Mouse (Mus musculus) olfactory bulb, adult 2 months (tissue): ENCODE data around the gene Kcnh1. TPM values are rescaled to one million over a fixed set of nuclear protein-coding genes. Genes with fewer than 3 reads are reported as not detected.

ENCODE experiments used
- H3K27ac ChIP-seq: fragments of 200-500 bp; 2 replicates; pipeline ENCODE4 v1.5.1; 2012; ENCODE audit warnings: low read depth, low read length; ENCODE audit not compliant: insufficient read depth
- H3K4me1 ChIP-seq: fragments of 200-500 bp; 2 replicates; pipeline ENCODE4 v1.6.1; 2012; ENCODE audit warnings: low read length; ENCODE audit not compliant: control insufficient read depth, insufficient read depth
- H3K4me3 ChIP-seq: fragments of 200-500 bp; 2 replicates; pipeline ENCODE4 v1.5.1; 2012; ENCODE audit warnings: mild to moderate bottlenecking, low read depth, low read length, moderate library complexity; ENCODE audit not compliant: insufficient read depth
- CTCF ChIP-seq: fragments of 200-500 bp; IDR thresholded peaks from 2 replicates; pipeline ENCODE4 v1.5.1; 2012; ENCODE audit warnings: low read depth, mild to moderate bottlenecking, low read length, moderate library complexity; ENCODE audit not compliant: insufficient read depth
- POLR2A ChIP-seq: fragments of 200-500 bp; IDR thresholded peaks from 2 replicates; pipeline ENCODE4 v1.6.1; 2012; ENCODE audit warnings: mild to moderate bottlenecking, low read depth, low read length, moderate library complexity; ENCODE audit not compliant: insufficient read depth
- WGBS: fragments of 180-500 bp; shearing (Covaris S2); methylation state at CpG from one replicate; pipeline ENCODE4 v1.1.7; 2018; 5-methylcytosine and 5-hydroxymethylcytosine counted together
- polyA plus RNA-seq: library from polyadenylated mRNA; stranded (reverse); fragments of >200 nt; gene quantifications from 2 replicates; pipeline ENCODE4 v1.2.4, GENCODE M21; 2012; ENCODE audit warnings: low replicate concordance; ENCODE audit not compliant: missing spikeins, insufficient read depth, insufficient read length

The Kcnh1 gene
- 88.6 TPM in 1 of 2 replicates, not detected in the other for polyA plus RNA-seq

- H3K27ac ChIP-seq: peak within 1 kb of the TSS; percentile 48
- TF ChIP-seq CTCF: peak; percentile 97
- peak; percentile 40; the same call in 1 of the 2 replicates for TF ChIP-seq POLR2A
- H3K4me3 ChIP-seq: peak within 1 kb of the TSS; percentile 86
- 2% methylated on average over 73 of the region's 73 CpGs for WGBS
- peaks cover 11% of the 10 kb centered on the region for H3K4me1 ChIP-seq
Measured at GRCm38 (mm10) chr1:192190508-192191321, at the start of gene Kcnh1. Gene Kcnh1, plus strand, starts transcription at chr1:192190774.

GRCm38 (mm10) chr1:192151179-192151578 is 39.4 kb upstream of the Kcnh1 start:
- Histone ChIP-seq H3K4me3 (no peak overlapping the region), H3K27ac (no peak overlapping the region), H3K4me1 (no peaks in the 10 kb centered on the region)
- TF ChIP-seq CTCF (no peak), POLR2A (no peak)
- 89% methylated on average over 4 of the region's 4 CpGs for WGBS

GRCm38 (mm10) chr1:192171477-192171876 is 19.1 kb upstream of the Kcnh1 start:
- no peak overlapping the region for H3K4me3 ChIP-seq
- WGBS: 96% methylated on average over 3 of the region's 3 CpGs
- H3K27ac ChIP-seq: no peak overlapping the region
- TF ChIP-seq POLR2A (no peak), CTCF (no peak)
- H3K4me1 ChIP-seq: no peaks in the 10 kb centered on the region

GRCm38 (mm10) chr1:192179877-192180276 is 10.7 kb upstream of the Kcnh1 start:
- Histone ChIP-seq H3K4me3 (no peak overlapping the region), H3K27ac (no peak overlapping the region), H3K4me1 (no peaks in the 10 kb centered on the region)
- 61% methylated on average over 3 of the region's 3 CpGs for WGBS
- TF ChIP-seq POLR2A (no peak), CTCF (no peak)

- no peak for TF ChIP-seq CTCF
- no peak for TF ChIP-seq POLR2A
- no peak overlapping the region for H3K27ac ChIP-seq
Measured at GRCm38 (mm10) chr1:192181696-192182257, 8.8 kb upstream of the Kcnh1 start.

GRCm38 (mm10) chr1:192189056-192189455 is 1.5 kb upstream of the Kcnh1 start:
- WGBS: 6% methylated on average over 4 of the region's 4 CpGs
- Histone ChIP-seq H3K27ac (no peak overlapping the region), H3K4me3 (no peak overlapping the region), H3K4me1 (peaks cover 11% of the 10 kb centered on the region)
- TF ChIP-seq POLR2A (no peak), CTCF (no peak)

More at GRCm38 (mm10) chr1:192181696-192182257, 8.8 kb upstream of the Kcnh1 start:
- no peak overlapping the region for H3K4me3 ChIP-seq
- no peaks in the 10 kb centered on the region for H3K4me1 ChIP-seq
- 85% methylated on average over 4 of the region's 4 CpGs for WGBS

- WGBS: 81% methylated on average over 11 of the region's 11 CpGs
- Histone ChIP-seq H3K4me1 (peaks cover 11% of the 10 kb centered on the region), H3K27ac (no peak overlapping the region), H3K4me3 (no peak overlapping the region)
- TF ChIP-seq CTCF: no peak
- TF ChIP-seq POLR2A: no peak
Measured at GRCm38 (mm10) chr1:192189771-192190170, 803 bp upstream of the Kcnh1 start.

GRCm38 (mm10) chr1:192191322-192191639 is 707 bp downstream of the Kcnh1 start:
- WGBS: 4% methylated on average over 13 of the region's 13 CpGs

GRCm38 (mm10) chr1:192191859-192192258 is 1.3 kb downstream of the Kcnh1 start:
- 54% methylated on average over 8 of the region's 8 CpGs for WGBS
- no peak for TF ChIP-seq POLR2A
- no peak for TF ChIP-seq CTCF
- Histone ChIP-seq H3K4me1 (peaks cover 13% of the 10 kb centered on the region), H3K4me3 (peak overlapping the region; percentile 86), H3K27ac (0 out of 2 replicates have a peak overlapping the region, but pooled peaks have one; percentile 48)

More at GRCm38 (mm10) chr1:192191322-192191639, 707 bp downstream of the Kcnh1 start:
- Histone ChIP-seq H3K4me3 (peak overlapping the region; percentile 86), H3K4me1 (peaks cover 11% of the 10 kb centered on the region), H3K27ac (peak overlapping the region; percentile 48)
- TF ChIP-seq CTCF: no peak
- TF ChIP-seq POLR2A: no peak
